Mouse (Mus musculus) naive thymus-derived CD4-positive, alpha-beta T cell, adult 5 months (primary cell): ENCODE measurements around the gene Golt1b. TPM values are rescaled to one million over a fixed set of nuclear protein-coding genes. Genes with fewer than 3 reads are reported as not detected.

Source experiments
- polyA plus RNA-seq: library from polyadenylated mRNA; unstranded; fragments of 100-300 nt; shearing (Covaris generic); gene quantifications from one replicate; pipeline ENCODE4 v1.2.1, GENCODE M21; 2017

The Golt1b gene
- 30.9 TPM for polyA plus RNA-seq

DNA sequence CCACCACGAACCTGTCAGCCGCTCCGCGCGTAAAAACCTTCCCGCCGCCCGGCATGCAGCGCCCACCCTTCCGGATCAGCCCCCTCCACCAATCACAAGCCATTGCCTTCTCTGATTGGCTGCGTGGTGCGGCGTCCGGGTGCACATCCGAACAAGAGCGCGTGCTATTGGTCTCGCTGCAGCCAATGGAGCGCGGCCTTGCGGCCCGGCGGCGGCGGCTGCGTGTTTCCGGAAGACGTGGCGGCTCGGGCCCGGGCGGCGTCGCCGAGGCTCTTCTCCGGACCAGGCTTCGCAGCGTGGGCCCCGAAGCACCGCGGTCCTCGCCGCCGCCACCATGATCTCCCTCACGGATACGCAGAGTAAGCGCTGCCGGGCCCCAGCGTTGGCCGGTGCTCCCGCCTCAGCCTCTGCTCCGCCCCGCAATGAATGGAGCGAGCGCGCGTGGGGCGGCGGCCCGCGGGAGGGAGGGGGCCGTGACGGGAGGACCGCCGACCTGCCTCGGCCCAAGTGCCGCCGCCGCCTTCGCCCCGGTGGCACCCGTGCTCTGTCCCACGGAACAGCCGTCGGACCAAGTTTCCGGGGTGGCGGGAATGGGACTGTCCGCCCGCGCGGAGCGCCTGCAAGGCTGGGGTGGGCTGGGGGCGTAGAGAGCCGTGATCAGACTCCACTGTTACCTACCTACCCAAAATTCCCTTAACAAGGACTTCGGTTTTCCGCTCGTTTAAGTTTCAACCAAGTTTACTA lies at the start of gene Golt1b, which contains the start of gene Recql:
Golt1b (plus strand) TSS at position 211 of the 744 bp plus-strand sequence.
Recql (minus strand) TSS at position 77 of the 744 bp plus-strand sequence.

DNA sequence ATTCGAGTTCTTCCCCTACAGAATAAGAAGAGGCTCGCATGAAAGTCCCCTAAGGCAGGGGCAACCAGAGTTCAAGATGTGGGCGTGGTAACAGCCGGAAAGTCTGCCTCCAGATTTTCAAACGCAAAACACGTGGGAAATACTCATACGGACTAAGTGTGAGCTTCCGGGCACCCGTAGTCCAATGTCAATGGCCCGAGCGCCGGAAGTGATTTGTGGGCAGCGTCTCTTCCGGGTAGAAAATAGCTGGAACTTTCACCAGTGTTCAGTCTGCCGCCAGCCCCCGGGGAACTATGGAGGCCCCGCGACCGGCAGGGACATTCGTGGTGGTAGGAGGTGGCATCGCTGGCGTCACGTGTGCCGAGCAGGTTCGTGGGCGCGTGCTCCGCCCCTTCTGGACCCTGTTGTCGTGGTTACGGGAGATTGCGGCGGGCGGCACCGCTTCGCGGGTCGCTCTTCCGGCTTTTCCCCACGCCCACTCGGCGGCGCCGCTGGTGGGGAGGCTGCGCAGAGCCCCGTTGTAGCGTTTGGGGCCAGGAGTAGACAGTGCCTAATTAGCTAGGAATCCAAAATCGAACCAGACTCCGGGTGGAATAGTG lies 41.5 kb upstream of the Golt1b start, which contains the start of gene Pyroxd1:
Pyroxd1 (plus strand) TSS at position 215 of the 599 bp plus-strand sequence.

DNA sequence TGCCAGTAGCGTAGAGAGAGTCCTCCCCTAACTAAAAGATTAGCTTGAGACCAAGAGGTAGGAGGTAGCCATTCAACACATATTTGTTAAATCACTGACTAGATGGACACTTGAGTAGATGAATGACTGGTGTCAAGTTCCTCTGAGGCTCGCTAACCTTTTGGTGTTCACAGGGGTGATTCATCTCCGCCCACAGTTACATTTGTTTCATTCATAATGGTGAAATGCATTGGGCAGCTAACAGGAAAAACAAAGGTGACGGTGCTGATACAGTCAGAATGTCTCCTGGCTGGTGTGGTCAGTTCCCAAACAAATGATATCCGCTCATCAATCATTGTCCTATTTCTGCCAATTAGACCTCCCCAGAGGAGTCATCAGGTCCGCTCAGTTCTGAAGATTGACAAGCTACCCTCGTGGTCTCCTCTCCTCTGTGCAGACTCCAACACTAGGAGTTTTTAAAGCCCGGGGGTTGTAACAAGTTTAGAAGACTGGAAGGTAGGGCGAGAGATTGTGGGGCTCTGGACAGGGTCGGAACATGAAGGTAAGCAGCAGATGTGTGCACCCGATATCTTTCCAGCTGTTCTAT lies 26.0 kb downstream of the Golt1b start, which contains the start of gene Spx:
Spx (plus strand) TSS at position 536 of the 586 bp plus-strand sequence.

Other genes with a start within 250 kb of the Golt1b start
- gene Slco1a6, start 178.7 kb upstream of the Golt1b start, polyA plus RNA-seq, result 1.6 TPM
- gene Iapp, start 88.8 kb upstream of the Golt1b start, polyA plus RNA-seq, result not detected
- not detected for gene Slco1a5, start 64.2 kb upstream of the Golt1b start, polyA plus RNA-seq
- 20.3 TPM for gene Pyroxd1, start 41.6 kb upstream of the Golt1b start, polyA plus RNA-seq
- gene Recql, start 134 bp upstream of the Golt1b start, polyA plus RNA-seq, result 43.9 TPM
- not detected for gene Spx, start 26.2 kb downstream of the Golt1b start, polyA plus RNA-seq
- gene Gys2, start 85.9 kb downstream of the Golt1b start, polyA plus RNA-seq, result not detected
- gene Ldhb, start 120.7 kb downstream of the Golt1b start, polyA plus RNA-seq, result 66.7 TPM
- 0.17 TPM for gene Kcnj8, start 184.4 kb downstream of the Golt1b start, polyA plus RNA-seq